24 mouse cellular contexts compared by ENCODE assay signal in the genomic region with DNA sequence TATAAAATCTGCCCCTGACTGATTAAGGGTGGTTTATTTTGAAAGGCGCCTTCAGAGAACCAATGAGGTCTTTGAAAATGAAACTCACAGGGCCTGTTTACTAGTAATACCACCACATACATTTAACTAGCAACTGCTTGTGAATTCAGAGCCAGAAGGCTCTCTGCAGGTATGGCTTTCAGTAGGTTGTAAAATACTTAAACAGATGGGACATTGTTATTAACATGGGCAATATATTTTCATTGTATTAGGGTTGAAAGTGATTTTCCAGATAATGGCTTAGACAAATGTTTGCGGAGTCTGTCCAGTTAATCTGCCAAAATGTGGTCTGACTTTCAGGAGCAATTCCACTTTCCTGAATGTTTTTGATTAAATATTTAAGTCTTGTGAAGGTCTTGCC.
DNase-seq lines count a peak whose midpoint lies in the region; ATAC-seq and TF ChIP-seq lines count a peak whose summit lies in the region.
"Had no signal": no experiment of that assay in that cellular context is flagged by ENCODE, and none has a peak within 500 bp of the region (broad histone marks: within the 10 kb centered on the region; RNA-seq: fewer than 3 reads in every experiment).

No protein-coding gene starts in this region.

- no peak overlapping the region for H3K27ac ChIP-seq in limb, embryonic 14.5 days (replicated peaks; ENCODE audit: low read depth, low read length)
- no peak overlapping the region for H3K27ac ChIP-seq in liver, embryonic 12.5 days
- H3K27ac ChIP-seq: embryonic facial prominence, embryonic 12.5 days; embryonic facial prominence, embryonic 15.5 days; forebrain, embryonic 12.5 days; forebrain, embryonic 15.5 days; heart, adult 2 months; hindbrain, embryonic 12.5 days; hindbrain, embryonic 15.5 days; intestine, embryonic 15.5 days had no signal

- H3K4me2 ChIP-seq in limb, embryonic 14.5 days (replicated peaks; ENCODE audit: low read depth, low read length, severe bottlenecking) = no peak overlapping the region
- no peak overlapping the region for H3K4me2 ChIP-seq in liver, embryonic 12.5 days
- H3K4me2 ChIP-seq: embryonic facial prominence, embryonic 12.5 days; embryonic facial prominence, embryonic 15.5 days; forebrain, embryonic 12.5 days; forebrain, embryonic 15.5 days; heart, embryonic 11.5 days; hindbrain, embryonic 12.5 days; hindbrain, embryonic 15.5 days; intestine, embryonic 15.5 days had no signal

- H3K9me3 ChIP-seq in limb, embryonic 14.5 days (ENCODE audit: control insufficient read depth, low read length) = 0 out of 2 replicates have a peak, but pooled peaks cover 5% of the 10 kb centered on the region
- H3K9me3 ChIP-seq in liver, embryonic 12.5 days (replicated peaks) = no peaks in the 10 kb centered on the region
- H3K9me3 ChIP-seq: embryonic facial prominence, embryonic 12.5 days; embryonic facial prominence, embryonic 15.5 days; forebrain, embryonic 12.5 days; G1E; hindbrain, embryonic 12.5 days; hindbrain, embryonic 15.5 days; intestine, embryonic 15.5 days had no signal

- DNase-seq in cerebellum, adult 9-10 months = peak; percentile 64
- DNase-seq in cerebellum, postnatal 4 days (ENCODE audit: low spot score in 2 of 2) = no peak
- DNase-seq in brain, adult 2 months (ENCODE audit: low read depth, low spot score) = peak; percentile 69
- peak; percentile 79 for DNase-seq in hindlimb bud, embryonic 11.5 days (ENCODE audit: extremely low spot score, low read depth, low spot score)
- DNase-seq in limb, embryonic 14.5 days (ENCODE audit: low spot score) = peak; percentile 26
- DNase-seq in thymus, postnatal 25 days = no peak
- DNase-seq: adrenal gland, postnatal 10 days; adrenal gland, postnatal 36 days; B cell, adult 2 months; gastrocnemius, postnatal 10 days; gastrocnemius, postnatal 36 days; heart, adult 2 months had no signal

- no peak overlapping the region for H3K4me3 ChIP-seq in limb, embryonic 14.5 days (replicated peaks; ENCODE audit: low read length)
- no peak overlapping the region for H3K4me3 ChIP-seq in liver, embryonic 12.5 days
- H3K4me3 ChIP-seq: embryonic facial prominence, embryonic 12.5 days; embryonic facial prominence, embryonic 15.5 days; forebrain, embryonic 12.5 days; forebrain, embryonic 15.5 days; heart, adult 2 months; hindbrain, embryonic 12.5 days; hindbrain, embryonic 15.5 days; intestine, embryonic 15.5 days had no signal

- H3K27me3 ChIP-seq in limb, embryonic 14.5 days (ENCODE audit: control insufficient read depth, insufficient read depth, low read length) = no peaks in the 10 kb centered on the region
- H3K27me3 ChIP-seq in liver, embryonic 12.5 days (replicated peaks) = no peaks in the 10 kb centered on the region
- H3K27me3 ChIP-seq: CH12.LX; embryonic facial prominence, embryonic 12.5 days; embryonic facial prominence, embryonic 15.5 days; forebrain, embryonic 12.5 days; forebrain, embryonic 15.5 days; hindbrain, embryonic 12.5 days; hindbrain, embryonic 15.5 days; intestine, embryonic 15.5 days; Patski had no signal

- no peaks in the 10 kb centered on the region for H3K36me3 ChIP-seq in limb, embryonic 14.5 days (ENCODE audit: control insufficient read depth, insufficient read depth, low read length)
- no peaks in the 10 kb centered on the region for H3K36me3 ChIP-seq in liver, embryonic 12.5 days
- H3K36me3 ChIP-seq: embryonic facial prominence, embryonic 12.5 days; embryonic facial prominence, embryonic 15.5 days; forebrain, embryonic 12.5 days; forebrain, embryonic 15.5 days; G1E; hindbrain, embryonic 12.5 days; hindbrain, embryonic 15.5 days; intestine, embryonic 15.5 days had no signal

- H3K4me1 ChIP-seq in limb, embryonic 14.5 days (ENCODE audit: control insufficient read depth, insufficient read depth, low read length) = peaks cover 5% of the 10 kb centered on the region; the same call in 1 of the 2 replicates
- no peaks in the 10 kb centered on the region for H3K4me1 ChIP-seq in liver, embryonic 12.5 days
- H3K4me1 ChIP-seq: embryonic facial prominence, embryonic 12.5 days; embryonic facial prominence, embryonic 15.5 days; forebrain, embryonic 12.5 days; forebrain, embryonic 15.5 days; hindbrain, embryonic 12.5 days; hindbrain, embryonic 15.5 days; intestine, embryonic 15.5 days had no signal

- no peak for ATAC-seq in limb, embryonic 14.5 days (ENCODE audit: low FRiP score, low read depth)
- no peak for ATAC-seq in liver, embryonic 12.5 days
- ATAC-seq: forebrain, embryonic 15.5 days; intestine, embryonic 15.5 days; Patski had no signal

- no peak for TF ChIP-seq POLR2A in limb, embryonic 14.5 days (IDR thresholded peaks at IDR 0.05; ENCODE audit: borderline replicate concordance, extremely low read depth, insufficient read depth, insufficient read length)

- WGBS in limb, embryonic 14.5 days = 22% methylated on average over 2 of the region's 2 CpGs
- 77% methylated on average over 2 of the region's 2 CpGs for WGBS in liver, embryonic 12.5 days (ENCODE audit: insufficient replicate concordance)

- H3K9ac ChIP-seq in limb, embryonic 14.5 days (ENCODE audit: low read depth, low read length, severe bottlenecking) = no peak overlapping the region
- H3K9ac ChIP-seq in liver, embryonic 12.5 days = no peak overlapping the region
- H3K9ac ChIP-seq: embryonic facial prominence, embryonic 12.5 days; embryonic facial prominence, embryonic 15.5 days; forebrain, embryonic 12.5 days; forebrain, embryonic 15.5 days; hindbrain, embryonic 12.5 days; hindbrain, embryonic 15.5 days; intestine, embryonic 15.5 days had no signal

Comparison
In these comparisons a context has a peak if more than half of its experiments do, and no peak if none do; other contexts are left out.
1. DNase-seq: peak in cerebellum, adult 9-10 months (single experiment), brain, adult 2 months (single experiment), hindlimb bud, embryonic 11.5 days (single experiment) and limb, embryonic 14.5 days (single experiment); none in cerebellum, postnatal 4 days (0 of 2) and thymus, postnatal 25 days (single experiment).